Mouse (Mus musculus) hindlimb bud, embryonic 11.5 days (tissue): Measurements from ENCODE around the gene Pusl1.

ENCODE experiments used
- DNase-seq: peaks from one replicate; pipeline ENCODE4 v3.0.0-alpha.2; 2012; ENCODE audit warnings: low read depth, low spot score; ENCODE audit errors: extremely low spot score

Pusl1 gene

DNA sequence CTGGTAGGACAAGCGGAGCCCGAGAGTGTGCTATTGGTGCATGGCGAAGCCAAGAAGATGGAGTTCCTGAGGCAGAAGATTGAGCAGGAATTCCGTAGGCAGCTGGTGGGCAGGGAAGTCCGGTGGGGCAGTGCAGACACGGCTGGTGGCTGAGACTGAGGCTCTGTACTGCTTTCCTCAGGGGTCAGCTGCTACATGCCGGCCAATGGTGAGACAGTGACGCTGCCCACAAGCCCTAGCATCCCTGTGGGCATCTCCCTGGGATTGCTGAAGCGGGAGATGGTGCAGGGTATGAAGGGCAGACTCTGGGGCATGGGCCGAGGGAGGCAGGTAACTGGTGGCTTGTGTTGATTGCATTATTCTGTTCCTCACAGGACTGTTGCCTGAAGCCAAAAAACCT, 3.9 kb downstream of the Pusl1 start:
- DNase-seq, result no peak

DNA sequence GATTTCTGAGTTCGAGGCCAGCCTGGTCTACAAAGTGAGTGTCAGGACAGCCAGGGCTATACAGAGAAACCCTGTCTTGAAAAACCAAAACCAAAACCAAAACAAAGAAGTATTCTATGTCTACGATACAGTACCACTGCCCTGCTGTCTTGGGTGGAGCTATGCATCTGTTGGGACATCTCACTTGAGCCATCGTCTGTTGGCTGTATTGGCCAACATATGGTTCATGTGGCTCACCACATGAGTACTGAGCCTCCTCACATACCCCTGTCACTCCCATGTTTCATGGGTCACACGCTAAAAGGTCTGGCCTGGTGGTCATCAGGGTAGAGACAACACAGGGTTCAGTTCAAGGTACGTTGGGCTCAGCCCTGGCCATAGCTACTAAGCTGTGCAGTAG, 5.3 kb downstream of the Pusl1 start:
- DNase-seq, result no peak

DNA sequence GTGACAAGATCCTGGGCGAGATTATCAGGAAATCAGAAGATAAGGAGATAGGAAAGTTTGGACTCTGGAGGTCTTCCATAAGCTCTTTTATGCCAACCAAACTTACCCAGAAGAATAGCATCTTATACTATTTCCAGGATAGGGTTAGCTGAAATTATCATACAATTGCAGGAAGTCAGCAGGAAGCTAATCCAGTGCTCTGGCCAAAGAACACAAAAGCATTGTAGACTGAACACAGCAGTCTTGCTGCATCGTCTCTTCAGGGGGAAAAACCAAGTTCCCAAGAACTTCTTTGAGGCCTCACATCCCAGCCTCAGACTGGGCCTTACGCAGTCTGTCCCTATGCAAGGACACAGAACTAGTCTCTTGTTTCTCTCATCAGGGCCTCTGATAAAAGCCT, 8.0 kb downstream of the Pusl1 start:
- no peak for DNase-seq

DNA sequence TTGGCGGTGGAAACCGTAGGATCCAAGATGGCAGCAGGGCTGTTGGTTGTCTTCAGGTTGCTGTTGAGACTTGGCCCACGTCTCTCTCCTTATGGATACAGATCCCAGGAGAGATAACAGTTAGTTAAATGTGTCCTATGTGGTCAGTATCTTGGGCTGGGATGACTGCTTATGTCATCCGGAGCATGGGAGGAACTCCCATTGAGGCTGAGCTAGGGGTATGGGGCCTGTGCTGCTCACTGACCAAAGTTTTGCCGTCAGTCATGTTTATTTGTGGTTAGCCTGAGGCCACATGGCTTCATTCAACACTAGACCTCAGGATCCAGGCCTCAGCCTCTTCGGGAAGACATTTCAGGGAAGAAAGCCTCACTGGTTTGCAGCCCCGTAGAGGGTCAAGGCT, 20.2 kb downstream of the Pusl1 start:
- DNase-seq, result no peak

DNA sequence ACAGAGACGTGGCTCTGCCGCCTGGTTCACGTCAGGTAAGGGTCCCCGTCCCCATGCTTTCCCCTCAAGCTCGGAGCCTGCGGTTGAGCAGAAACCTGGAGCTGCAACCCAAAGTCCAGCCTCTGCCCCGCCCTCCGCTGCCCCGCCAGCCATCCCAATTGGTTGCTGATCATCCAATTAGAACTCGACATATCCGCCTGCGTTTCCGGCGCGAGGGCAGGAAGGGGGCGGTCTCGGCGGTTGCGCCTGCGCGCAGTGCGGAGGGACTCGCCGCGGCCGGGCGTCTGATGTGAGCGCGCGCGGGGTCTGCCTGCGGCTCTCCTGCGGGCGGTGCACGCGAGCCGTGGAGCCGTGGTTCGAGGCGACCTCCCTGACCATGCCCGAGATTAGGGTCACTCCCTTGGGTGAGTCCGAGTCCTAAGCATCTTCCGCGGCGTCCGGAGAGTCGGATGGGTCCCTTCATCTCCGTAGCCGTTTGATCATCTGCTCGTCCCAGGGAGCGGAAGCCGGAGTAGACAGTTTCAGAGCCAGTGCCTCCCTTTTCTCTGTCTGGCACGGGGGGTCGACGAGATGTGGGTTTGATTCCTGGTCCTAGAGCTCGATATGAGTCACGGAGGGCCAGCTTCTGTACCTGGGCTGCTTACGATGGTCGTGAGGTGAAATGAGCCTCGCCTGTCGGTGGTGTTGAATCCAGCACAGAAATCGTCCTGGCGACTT, 22.1 kb downstream of the Pusl1 start, which contains the start of the genes Cptp and Ints11:
Gene Cptp, minus strand, starts transcription at position 124 of the 717 bp plus-strand sequence.
Gene Ints11, plus strand, starts transcription at position 230 of the 717 bp plus-strand sequence.
- peak; percentile 69 for DNase-seq

DNA sequence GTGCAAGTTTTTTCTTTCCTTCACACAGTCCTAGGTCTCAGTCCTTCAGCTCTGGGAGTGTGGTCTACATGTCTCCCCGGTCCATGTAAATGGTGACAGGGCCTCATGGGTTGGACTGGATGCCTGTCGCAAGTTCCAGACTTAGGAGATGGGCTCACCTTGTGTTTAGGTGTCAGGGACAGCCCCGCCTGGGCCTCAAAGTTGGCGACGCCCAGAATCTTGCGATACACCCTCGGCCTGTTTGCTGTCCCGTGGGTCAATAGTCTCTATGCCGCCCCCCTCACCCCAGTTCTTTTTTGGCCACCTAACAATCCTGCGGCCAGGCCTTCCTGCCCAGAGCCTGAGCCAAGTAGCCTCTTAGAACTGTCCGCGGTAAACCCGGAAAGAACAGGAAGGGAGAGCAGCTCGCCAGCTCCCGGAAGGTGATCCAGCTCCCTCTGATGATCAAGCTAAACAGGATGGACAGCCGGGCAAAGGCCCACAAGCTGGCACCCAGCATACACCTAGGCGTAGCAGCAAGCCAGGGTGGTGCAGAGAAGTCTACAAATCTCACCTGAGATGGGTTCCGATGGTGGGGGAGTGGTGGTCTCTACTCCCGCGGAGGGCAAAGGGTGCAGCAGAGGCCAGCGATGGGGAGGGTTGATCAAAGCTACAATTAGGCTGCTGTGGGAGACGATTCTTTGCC, 22.8 kb downstream of the Pusl1 start:
- DNase-seq, result no peak

DNA sequence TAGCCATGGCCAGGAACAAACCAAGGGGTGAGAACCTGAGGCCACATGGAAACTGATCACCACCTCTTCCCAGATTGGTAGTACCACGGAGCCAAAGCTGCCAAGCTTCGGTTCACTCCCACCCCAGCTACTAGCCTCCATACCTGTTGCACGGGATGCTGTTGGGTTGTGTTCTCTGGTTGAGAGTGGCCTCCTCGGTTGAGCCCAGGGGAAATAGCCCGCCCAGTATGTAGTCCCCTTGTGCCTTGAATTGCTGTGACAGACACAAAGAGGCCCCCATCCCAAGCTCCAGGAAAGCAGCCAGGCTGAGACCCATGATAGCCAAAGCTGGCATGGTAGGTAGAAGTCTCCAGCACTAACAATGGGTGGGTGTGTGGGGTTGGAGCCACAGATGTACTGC, 28.6 kb downstream of the Pusl1 start, which contains the start of gene Tas1r3:
Gene Tas1r3, minus strand, starts transcription at position 362 of the 400 bp plus-strand sequence.
- no peak for DNase-seq

DNA sequence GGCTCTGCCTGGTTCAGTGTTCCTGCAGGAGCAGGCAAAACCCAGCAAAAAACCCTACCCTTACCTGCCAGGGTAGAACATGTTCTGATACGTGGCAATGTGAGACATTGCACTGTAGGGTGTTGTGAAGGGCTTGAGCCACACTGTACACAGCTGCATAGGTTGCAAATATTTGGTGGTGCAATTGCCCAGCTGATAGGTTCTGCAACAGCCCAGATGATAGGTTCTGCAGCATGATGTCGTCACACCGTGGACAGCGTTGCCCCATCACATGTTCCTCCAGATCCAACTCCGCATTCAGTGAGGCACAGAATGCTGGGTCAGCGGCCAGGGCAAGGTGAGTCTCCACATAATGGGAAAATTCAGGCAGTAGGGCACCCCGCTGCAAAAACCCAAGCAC, 29.8 kb downstream of the Pusl1 start:
- no peak for DNase-seq

DNA sequence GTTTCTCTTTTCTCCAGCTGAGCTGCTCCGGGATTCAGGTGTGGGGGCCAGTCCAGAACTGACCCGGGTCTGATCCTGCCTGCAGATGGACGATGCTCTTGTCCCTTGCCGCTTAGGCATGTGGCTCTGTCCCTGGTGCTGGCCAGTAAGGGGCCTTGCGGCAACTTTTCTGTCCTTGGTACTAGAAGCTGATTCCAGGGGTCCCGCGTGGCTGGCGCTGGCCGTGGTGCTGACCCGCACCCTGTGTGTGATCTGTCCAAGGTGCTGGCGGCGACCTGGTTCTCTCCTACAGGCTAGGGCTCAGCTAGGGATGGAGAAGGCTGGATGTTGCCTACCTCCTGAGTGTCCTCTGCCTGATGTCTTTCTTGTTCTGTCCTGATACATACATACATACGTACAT, 32.3 kb downstream of the Pusl1 start:
- no peak for DNase-seq

DNA sequence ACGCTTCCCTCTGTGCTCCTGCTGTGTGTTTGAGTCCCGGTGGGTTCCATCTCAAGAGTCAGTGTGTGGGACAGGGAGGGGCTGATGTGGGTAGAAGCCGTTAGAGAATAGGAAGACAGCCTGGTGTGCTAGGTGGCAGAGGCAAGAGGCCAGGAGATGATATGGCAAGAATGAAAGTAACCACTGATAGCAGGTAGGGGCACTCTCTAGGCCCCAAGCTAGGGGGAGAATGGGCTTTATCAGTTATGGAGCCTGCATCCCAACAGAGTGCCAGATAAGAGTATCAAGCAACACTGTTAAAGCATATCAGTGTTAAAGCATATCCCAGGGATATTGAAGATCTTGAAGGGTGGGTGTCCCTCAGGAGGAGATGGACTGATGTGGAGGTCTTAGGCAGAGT, 34.7 kb downstream of the Pusl1 start:
- DNase-seq, result no peak

DNA sequence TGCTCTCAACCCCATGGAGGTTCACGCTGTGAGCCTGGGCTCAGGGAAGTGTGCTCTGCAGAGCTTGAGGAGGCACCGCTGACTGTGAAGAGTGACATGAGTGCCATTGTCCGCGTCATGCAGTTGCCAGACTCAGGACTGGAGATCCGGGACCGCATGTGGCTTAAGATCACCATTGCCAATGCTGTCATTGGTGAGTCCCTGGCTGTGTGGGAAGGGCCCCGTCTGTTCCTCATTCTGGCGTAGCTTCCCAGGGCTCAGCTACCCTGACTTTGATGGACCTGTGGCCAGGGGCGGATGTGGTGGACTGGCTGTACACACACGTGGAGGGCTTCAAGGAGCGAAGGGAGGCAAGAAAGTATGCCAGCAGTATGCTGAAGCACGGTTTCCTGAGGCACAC, 35.5 kb downstream of the Pusl1 start:
- DNase-seq, result no peak

DNA sequence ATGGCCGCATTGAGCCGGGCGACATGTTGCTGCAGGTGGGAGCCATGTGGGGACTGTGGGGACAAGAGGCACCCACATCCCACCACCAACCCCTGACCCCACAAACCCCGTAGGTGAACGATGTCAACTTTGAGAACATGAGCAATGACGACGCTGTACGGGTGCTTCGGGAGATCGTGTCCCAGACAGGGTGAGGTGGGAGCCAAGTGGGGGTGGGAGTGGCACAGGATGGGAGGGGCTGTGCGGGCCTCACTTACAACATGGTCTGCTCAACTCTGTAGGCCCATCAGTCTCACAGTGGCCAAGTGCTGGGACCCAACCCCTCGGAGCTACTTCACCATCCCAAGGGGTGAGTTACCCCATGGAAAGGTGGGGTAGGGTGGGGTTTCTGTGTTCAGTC, 36.6 kb downstream of the Pusl1 start:
- no peak for DNase-seq

DNA sequence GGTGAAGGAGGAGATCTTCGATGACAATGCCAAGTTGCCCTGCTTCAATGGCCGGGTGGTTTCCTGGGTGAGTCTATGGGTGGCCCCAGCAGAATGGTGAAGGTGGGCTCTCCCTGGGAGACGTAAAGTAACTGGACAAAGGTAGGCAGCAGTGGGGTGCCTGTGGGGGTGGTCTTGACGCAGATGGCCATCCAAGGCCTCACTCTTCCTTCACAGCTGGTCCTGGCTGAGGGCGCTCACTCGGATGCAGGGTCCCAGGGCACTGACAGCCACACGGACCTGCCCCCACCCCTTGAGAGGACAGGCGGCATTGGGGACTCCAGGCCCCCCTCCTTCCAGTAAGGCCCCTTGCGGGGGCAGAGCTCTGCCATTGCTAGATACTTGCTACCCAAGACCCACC, 38.2 kb downstream of the Pusl1 start:
- no peak for DNase-seq

DNA sequence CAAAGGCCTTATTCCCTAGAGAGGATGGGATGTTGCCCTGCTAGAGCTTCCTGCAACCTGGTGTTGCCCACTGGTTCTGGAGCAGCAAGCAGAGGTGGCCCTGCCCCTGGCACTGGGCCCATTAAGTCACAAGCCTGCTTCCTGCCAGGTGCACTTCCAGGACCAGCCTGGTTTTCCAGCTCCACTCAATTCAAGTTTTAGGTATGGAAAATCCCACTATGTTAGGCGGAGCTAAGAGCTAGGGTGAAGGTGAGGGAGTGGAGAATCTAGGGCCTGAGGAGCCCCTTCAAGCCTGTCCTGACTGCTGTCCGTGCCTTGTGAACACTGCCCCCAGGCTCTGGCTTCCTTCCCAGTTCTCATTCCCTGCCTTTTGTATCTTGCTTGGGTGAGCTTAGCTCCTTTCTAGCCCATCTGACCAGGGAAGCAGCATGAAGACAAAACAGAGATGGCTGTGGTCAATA, 39.6 kb downstream of the Pusl1 start:
- no peak for DNase-seq

DNA sequence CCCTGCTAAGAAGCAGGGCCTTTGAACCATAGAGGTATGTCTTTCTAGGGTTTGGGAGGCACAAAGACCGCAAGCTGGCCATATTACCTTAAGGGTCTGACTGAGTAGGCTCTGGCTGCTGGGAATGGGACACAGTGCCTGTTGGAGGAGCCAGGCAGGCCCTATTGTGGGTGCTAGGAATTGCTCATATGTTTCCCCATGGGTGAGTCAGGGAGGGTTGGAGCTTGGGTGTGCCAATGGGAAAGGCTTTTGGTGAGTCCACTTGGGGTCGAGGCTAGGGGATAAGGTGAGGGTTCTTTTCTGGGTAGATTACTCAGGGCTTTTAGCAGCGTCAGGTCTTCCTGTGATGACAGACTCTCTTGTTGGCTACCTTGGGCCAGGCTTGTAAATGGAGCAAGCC, 40.2 kb downstream of the Pusl1 start:
- DNase-seq, result no peak

DNA sequence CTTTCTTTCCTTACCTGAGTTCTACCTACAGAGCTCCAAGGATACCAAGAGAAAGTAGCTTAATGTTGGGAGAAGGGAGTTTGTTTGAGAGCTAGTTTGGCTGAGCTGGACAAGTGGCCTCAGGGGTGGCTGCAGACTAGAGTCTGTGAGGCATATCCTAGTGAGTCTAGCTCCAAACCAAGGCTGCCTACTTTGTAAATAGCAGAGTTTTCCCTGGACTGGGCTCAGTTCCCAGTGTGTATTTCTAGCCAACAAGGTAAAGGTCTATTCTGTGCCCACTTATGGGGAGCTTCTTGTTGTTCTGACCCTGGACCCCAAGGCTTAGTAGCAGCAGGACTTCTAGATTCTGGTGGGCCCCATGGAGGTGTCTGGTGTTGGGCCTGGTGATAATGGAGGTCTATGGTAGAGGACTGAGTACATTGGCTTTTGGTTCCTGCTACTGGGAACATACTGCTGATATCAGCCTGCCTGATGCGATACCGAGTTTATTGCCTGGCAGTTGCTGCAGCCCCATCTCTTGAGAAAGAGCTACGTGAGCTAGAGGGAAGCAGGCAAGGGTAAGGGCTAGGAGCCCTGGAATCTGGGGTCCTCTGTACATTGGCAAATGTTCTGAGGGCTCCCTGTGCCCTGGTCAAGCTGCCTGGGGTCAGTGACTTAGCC, 41.7 kb downstream of the Pusl1 start:
- no peak for DNase-seq

DNA sequence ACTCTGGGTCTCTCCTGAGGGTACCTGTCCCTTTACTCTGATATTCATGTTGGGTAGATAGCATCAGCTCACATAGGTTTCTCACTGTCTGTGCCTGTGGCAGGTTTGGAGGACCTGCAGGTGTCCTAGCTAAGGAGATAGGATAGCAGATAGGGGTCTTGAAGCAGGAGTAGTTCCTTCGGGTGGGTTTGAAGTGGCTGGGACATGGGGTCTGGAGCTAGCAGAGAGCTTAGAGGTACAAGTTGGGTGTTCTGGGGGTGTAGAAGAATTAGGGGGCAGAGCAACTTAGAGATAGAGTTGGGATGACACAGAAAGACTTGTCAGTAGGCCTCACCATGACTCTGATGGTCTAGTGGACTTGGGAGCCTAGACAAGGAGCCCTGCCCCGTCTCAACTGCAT, 42.2 kb downstream of the Pusl1 start:
- no peak for DNase-seq

DNA sequence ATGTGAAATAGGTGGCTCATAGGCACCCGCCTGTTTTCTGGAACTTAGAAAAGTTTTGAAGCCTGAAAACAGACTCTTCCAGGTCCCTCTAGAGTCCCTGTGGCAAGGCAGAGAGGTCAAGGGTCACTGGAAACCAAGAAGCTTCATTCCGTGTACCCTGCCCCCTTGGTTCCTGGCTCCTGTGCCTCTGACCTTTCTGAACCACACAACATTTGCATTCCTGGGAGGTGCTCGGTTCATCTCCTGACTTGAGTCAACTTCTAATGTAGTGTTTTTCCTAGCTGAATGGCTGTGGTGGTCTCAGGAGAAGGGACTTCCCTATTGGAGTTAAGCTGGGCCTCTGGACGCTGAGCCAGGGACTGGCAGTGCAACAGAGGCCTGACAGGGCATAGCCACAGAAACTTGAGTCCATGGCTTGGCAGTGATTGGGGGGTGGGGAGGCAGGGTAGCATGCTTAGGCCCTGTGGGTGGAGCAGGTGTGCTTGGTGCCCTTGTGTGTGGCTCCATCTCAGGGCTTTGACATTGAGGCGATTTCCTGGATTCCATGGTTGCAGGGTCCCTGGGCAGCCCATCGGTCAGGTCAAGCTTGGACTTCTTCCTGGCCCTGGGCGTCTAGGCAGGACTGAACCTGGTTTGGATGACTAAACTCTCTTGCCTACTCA, 43.0 kb downstream of the Pusl1 start:
- DNase-seq, result no peak

DNA sequence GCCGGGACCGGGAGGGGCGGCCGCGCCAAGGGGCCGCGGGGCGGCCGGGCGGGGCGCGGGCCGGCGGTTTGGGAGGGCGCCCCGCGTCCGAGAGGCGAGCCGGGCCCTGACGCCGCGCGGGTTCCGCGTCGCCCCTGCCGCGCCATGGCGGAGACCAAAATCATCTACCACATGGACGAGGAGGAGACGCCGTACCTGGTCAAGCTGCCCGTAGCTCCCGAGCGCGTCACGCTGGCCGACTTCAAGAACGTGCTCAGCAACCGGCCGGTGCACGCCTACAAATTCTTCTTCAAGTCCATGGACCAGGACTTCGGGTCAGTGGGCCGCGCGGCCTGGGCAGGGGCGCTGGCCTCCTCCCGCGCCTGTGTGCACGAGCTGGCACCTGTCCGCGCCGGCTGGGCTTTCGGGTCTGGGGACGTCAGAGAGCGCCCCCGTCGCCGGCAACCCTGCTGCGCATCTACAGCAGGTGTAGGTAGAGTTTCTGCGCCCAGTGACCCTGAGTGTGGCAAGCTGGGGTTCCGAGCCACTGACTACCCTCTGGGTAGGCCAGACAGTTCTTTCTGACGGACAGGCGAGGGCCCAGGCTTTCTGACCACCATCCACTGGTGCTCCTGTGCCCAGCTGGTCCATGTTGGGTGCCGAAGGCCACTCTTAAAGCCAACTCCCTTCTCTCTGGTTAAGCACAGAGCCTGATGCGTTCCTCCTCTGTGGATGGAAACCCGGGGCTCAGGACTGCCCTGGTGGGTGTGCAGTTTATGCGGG, 43.8 kb downstream of the Pusl1 start:
- no peak for DNase-seq

DNA sequence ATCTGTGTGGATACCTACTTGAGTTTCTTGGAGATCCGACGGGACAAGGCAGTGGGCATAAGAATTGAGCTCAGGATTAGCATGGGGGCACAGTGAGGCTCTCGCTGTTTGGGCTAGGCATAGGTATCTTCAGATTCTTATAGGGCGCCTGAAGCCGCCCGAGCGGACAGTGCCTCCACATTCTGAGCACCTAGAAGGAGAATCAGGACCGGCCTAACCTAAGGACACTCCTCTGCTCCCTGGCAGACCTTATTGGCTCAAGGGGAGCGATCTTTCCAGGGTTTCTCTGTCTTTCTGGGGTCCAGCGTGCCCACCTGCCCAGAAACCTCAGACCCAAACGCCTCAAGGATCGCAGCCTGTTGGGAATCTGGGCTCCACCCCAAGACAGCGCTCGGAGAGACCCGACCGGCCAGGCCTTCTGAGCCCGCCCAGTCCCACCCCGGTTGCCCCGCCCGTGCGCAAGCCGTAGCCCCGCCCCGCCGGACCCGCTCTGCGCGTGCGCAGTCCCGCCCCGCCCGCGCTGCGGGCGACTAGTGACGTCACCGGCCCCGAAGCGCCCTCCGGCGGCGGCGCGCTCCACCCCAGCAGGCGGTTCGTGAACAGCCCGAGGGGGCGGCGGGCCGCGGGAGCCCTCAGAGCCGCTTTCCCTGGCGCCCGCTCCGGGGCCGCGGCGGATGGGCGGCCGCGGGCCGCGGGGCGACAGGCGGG, 44.6 kb downstream of the Pusl1 start, which contains the start of gene Dvl1:
Gene Dvl1, plus strand, starts transcription at position 532 of the 708 bp plus-strand sequence.
- DNase-seq, result no peak
